Mouse (Mus musculus) kidney, postnatal 36 days (tissue): ENCODE measurements around the gene Orm3.

Experiments
- DNase-seq, 2 experiments: peaks; one replicate each; pipeline ENCODE4 v3.0.0; 2021 to 2022; ENCODE audit warnings: mixed read lengths in 2 of 2

Gene Orm3

GRCm38 (mm10) chr4:63355877-63356665, at the start of gene Orm3:
Gene Orm3, plus strand, starts transcription at chr4:63356162.
- DNase-seq: no peak

- peak; percentile 92 to 97 for DNase-seq
These were observed 48.5 kb upstream of the Orm3 start for GRCm38 (mm10) chr4:63307175-63308062.

GRCm38 (mm10) chr4:63308316-63308715, 47.6 kb upstream of the Orm3 start:
- no peak for DNase-seq

GRCm38 (mm10) chr4:63310247-63310855, 45.6 kb upstream of the Orm3 start:
- no peak for DNase-seq

GRCm38 (mm10) chr4:63311426-63311825, 44.5 kb upstream of the Orm3 start:
- DNase-seq: no peak

GRCm38 (mm10) chr4:63314063-63314462, 41.9 kb upstream of the Orm3 start:
- no peak for DNase-seq

GRCm38 (mm10) chr4:63316076-63316746, 39.8 kb upstream of the Orm3 start:
- DNase-seq: peak; percentile 25 to 39

- DNase-seq: peak; percentile 54 to 86
These were observed 36.4 kb upstream of the Orm3 start for GRCm38 (mm10) chr4:63319566-63319965.

GRCm38 (mm10) chr4:63323275-63323815, 32.6 kb upstream of the Orm3 start:
- DNase-seq: no peak

- no peak for DNase-seq
These were observed 22.6 kb upstream of the Orm3 start for GRCm38 (mm10) chr4:63333403-63333802.

- DNase-seq: no peak
These were observed 17.4 kb upstream of the Orm3 start for GRCm38 (mm10) chr4:63338414-63339076.

- no peak for DNase-seq
These were observed 13.5 kb upstream of the Orm3 start for GRCm38 (mm10) chr4:63342491-63342890.

- no peak for DNase-seq
These were observed 12.4 kb upstream of the Orm3 start for GRCm38 (mm10) chr4:63343608-63344007.

GRCm38 (mm10) chr4:63344295-63344694, 11.7 kb upstream of the Orm3 start, which contains the start of gene Orm1:
Gene Orm1, plus strand, starts transcription at chr4:63344560.
- no peak for DNase-seq

GRCm38 (mm10) chr4:63345261-63345660, 10.7 kb upstream of the Orm3 start:
- no peak for DNase-seq

GRCm38 (mm10) chr4:63346659-63347058, 9.3 kb upstream of the Orm3 start:
- no peak for DNase-seq

- no peak for DNase-seq
These were observed 7.4 kb upstream of the Orm3 start for GRCm38 (mm10) chr4:63348524-63348923.

- no peak for DNase-seq
These were observed 1.1 kb downstream of the Orm3 start for GRCm38 (mm10) chr4:63356981-63357570.

GRCm38 (mm10) chr4:63359861-63360260, 3.9 kb downstream of the Orm3 start:
- no peak for DNase-seq

GRCm38 (mm10) chr4:63362150-63362549, 6.2 kb downstream of the Orm3 start, which contains the start of gene Orm2:
Gene Orm2, plus strand, starts transcription at chr4:63362449.
- no peak for DNase-seq

- DNase-seq: peak; percentile 83 to 94
These were observed 12.6 kb downstream of the Orm3 start for GRCm38 (mm10) chr4:63368577-63368976.
